Mouse (Mus musculus): Measurements from ENCODE around the gene Mapkap1. TPM values are rescaled to one million over a fixed set of nuclear protein-coding genes. Genes with fewer than 3 reads are reported as not detected.

The Mapkap1 gene
- total and polyA plus RNA-seq, 3 experiments, result 39.4 to 45.8 (median 40.7) TPM

GRCm38 (mm10) chr2:34602896-34603295 is 196.3 kb downstream of the Mapkap1 start:
- H3K4me2 ChIP-seq (ENCODE audit: insufficient read depth, low read depth, poor library complexity, severe bottlenecking), result no peak overlapping the region
- peaks cover 0 to 37% of the 10 kb centered on the region in 2 experiments for H3K36me3 ChIP-seq (replicated peaks in 1 of 2; ENCODE audit: control insufficient read depth in 1 of 2, insufficient read depth in 1 of 2, low read length in 1 of 2)
- TF ChIP-seq IRF4 (IDR thresholded peaks at IDR 0.05; ENCODE audit: low read depth, low read length), result no peak
- no peak overlapping the region for H3K27ac ChIP-seq (ENCODE audit: insufficient read depth, low read depth)
- H3K27me3 ChIP-seq (replicated peaks), result no peaks in the 10 kb centered on the region
- dilution Hi-C loops (cut with MboI; ENCODE audit: extremely low pct_ligation_motif_present, extremely low pct_unique_long_range_greater_than_20kb, low sequenced_read_pairs) (no loop called here), in situ Hi-C loops (cut with MboI; ENCODE audit: low pct_ligation_motif_present, low pct_unique_long_range_greater_than_20kb, low sequenced_read_pairs) (no loop called here)
- H3K4me3 ChIP-seq (replicated peaks in 1 of 3; ENCODE audit: low read depth in 2 of 3, low read length in 2 of 3, poor library complexity in 1 of 3), result no peak overlapping the region
- H3K79me2 ChIP-seq (replicated peaks; ENCODE audit: control insufficient read depth, extremely low read depth, insufficient read depth, poor library complexity, severe bottlenecking), result no peaks in the 10 kb centered on the region
- peaks cover 0 to 11% of the 10 kb centered on the region in 2 experiments; a peak in 2 of 4 replicates for H3K4me1 ChIP-seq (ENCODE audit: control insufficient read depth in 1 of 2, insufficient read depth in 2 of 2)
- H3K9me3 ChIP-seq (replicated peaks; ENCODE audit: low read length), result peaks cover 7% of the 10 kb centered on the region
- H3K9ac ChIP-seq (ENCODE audit: insufficient read depth, low read depth), result no peak overlapping the region
- DNase-seq (ENCODE audit: extremely low read depth), result no peak

DNA sequence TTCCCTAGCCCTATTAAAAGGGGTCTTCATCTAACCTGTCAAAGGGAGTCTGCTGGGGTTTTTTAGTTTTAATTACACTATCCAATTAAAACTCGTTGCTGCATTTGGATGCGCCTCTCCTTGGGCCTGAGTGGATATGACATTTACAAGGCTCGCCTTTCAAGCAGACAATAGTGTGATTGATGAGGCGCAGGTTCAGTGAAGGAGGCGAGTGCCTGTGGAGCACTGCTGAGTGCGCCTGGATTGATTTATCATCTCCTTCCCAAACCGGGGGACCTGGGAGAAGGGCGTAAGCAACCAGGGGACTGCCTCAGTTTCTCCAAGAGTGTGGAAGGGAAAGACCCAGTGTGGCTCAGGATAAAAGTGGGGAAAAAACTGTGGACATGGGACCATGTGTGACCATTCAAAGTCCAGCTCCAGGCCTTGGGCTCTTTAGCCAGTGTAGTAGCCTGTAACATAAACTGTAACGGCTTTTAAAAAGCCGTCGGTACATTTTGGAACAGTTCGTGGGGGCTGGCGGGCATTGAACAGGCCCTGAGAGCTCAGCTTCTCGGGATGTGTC is 197.2 kb downstream of the Mapkap1 start:
- in situ Hi-C loops (cut with MboI; ENCODE audit: low pct_ligation_motif_present, low pct_unique_long_range_greater_than_20kb, low sequenced_read_pairs), result no loop called here
- no peak for DNase-seq (ENCODE audit: extremely low read depth)
- dilution Hi-C loops (cut with MboI; ENCODE audit: extremely low pct_ligation_motif_present, extremely low pct_unique_long_range_greater_than_20kb, low sequenced_read_pairs), result no loop called here

DNA sequence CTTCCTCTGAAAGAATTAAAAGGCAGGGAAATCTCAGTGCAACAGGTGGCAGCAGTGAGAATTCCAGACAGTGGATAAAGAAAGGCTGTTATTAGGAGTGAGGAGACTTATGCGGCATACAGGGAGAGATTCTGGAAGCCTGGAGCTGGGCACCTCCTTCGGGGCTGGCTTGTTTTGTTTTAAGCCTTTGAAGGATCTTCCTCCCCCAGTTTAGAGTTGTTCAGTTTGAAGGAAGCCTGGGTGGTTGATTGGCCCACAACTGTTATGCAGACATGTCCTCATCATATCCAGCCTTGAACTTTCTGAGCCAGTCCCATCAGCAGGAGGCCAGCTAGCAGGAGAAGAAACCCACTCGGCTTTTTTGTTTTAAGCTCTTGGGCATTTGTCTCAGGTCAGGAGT is 198.5 kb downstream of the Mapkap1 start:
- Histone ChIP-seq H3K4me3 (replicated peaks in 1 of 3; ENCODE audit: low read depth in 2 of 3, low read length in 2 of 3, poor library complexity in 1 of 3) (no peak overlapping the region), H3K4me2 (ENCODE audit: insufficient read depth, low read depth, poor library complexity, severe bottlenecking) (no peak overlapping the region), H3K27me3 (replicated peaks) (no peaks in the 10 kb centered on the region), H3K36me3 (replicated peaks in 1 of 2; ENCODE audit: control insufficient read depth in 1 of 2, insufficient read depth in 1 of 2, low read length in 1 of 2) (peaks cover 0 to 29% of the 10 kb centered on the region in 2 experiments), H3K79me2 (replicated peaks; ENCODE audit: control insufficient read depth, extremely low read depth, insufficient read depth, poor library complexity, severe bottlenecking) (no peaks in the 10 kb centered on the region), H3K4me1 (ENCODE audit: control insufficient read depth in 1 of 2, insufficient read depth in 2 of 2) (peaks cover 0 to 5% of the 10 kb centered on the region in 2 experiments; a peak in 1 of 4 replicates), H3K9me3 (replicated peaks; ENCODE audit: low read length) (peaks cover 7% of the 10 kb centered on the region), H3K9ac (ENCODE audit: insufficient read depth, low read depth) (no peak overlapping the region), H3K27ac (ENCODE audit: insufficient read depth, low read depth) (no peak overlapping the region)
- in situ Hi-C loops (cut with MboI; ENCODE audit: low pct_ligation_motif_present, low pct_unique_long_range_greater_than_20kb, low sequenced_read_pairs) (no loop called here), dilution Hi-C loops (cut with MboI; ENCODE audit: extremely low pct_ligation_motif_present, extremely low pct_unique_long_range_greater_than_20kb, low sequenced_read_pairs) (no loop called here)
- TF ChIP-seq KAT2A (IDR thresholded peaks at IDR 0.05; ENCODE audit: insufficient replicate concordance, low read length) (no peak), CHD1 (IDR thresholded peaks at IDR 0.05; ENCODE audit: low read depth, low read length) (no peak), JUN (IDR thresholded peaks at IDR 0.05; ENCODE audit: insufficient read depth, low read depth, low read length) (no peak), ETS1 (conservative IDR thresholded peaks at IDR 0.05; ENCODE audit: low read depth, low read length) (no peak), SMC3 (IDR thresholded peaks at IDR 0.05; ENCODE audit: low read depth, low read length) (no peak), ZNF384 (IDR thresholded peaks at IDR 0.05; ENCODE audit: low read depth, low read length) (no peak), MXI1 (IDR thresholded peaks at IDR 0.05; ENCODE audit: low read depth, low read length) (no peak), USF1 (IDR thresholded peaks at IDR 0.05; ENCODE audit: low read depth, low read length) (no peak), EP300 (IDR thresholded peaks at IDR 0.05; ENCODE audit: low read length) (no peak), ELF1 (IDR thresholded peaks at IDR 0.05; ENCODE audit: low read depth, low read length) (no peak), PAX5 (IDR thresholded peaks at IDR 0.05; ENCODE audit: low read length) (no peak)
- DNase-seq (ENCODE audit: extremely low read depth), result no peak

More for the DNA sequence above, 197.2 kb downstream of the Mapkap1 start:
- Histone ChIP-seq H3K9ac (ENCODE audit: insufficient read depth, low read depth) (no peak overlapping the region), H3K9me3 (replicated peaks; ENCODE audit: low read length) (peaks cover 7% of the 10 kb centered on the region), H3K79me2 (replicated peaks; ENCODE audit: control insufficient read depth, extremely low read depth, insufficient read depth, poor library complexity, severe bottlenecking) (no peaks in the 10 kb centered on the region), H3K36me3 (replicated peaks in 1 of 2; ENCODE audit: control insufficient read depth in 1 of 2, insufficient read depth in 1 of 2, low read length in 1 of 2) (peaks cover 0 to 34% of the 10 kb centered on the region in 2 experiments), H3K27me3 (replicated peaks) (no peaks in the 10 kb centered on the region), H3K4me1 (ENCODE audit: control insufficient read depth in 1 of 2, insufficient read depth in 2 of 2) (peaks cover 0 to 11% of the 10 kb centered on the region in 2 experiments; a peak in 2 of 4 replicates), H3K4me3 (replicated peaks in 1 of 3; ENCODE audit: low read depth in 2 of 3, low read length in 2 of 3, poor library complexity in 1 of 3) (no peak overlapping the region), H3K4me2 (ENCODE audit: insufficient read depth, low read depth, poor library complexity, severe bottlenecking) (no peak overlapping the region), H3K27ac (ENCODE audit: insufficient read depth, low read depth) (no peak overlapping the region)
- no peak for TF ChIP-seq UBTF (IDR thresholded peaks at IDR 0.05; ENCODE audit: low read depth, low read length)
- TF ChIP-seq MAZ (IDR thresholded peaks at IDR 0.05; ENCODE audit: low read depth, low read length), result no peak
- no peak for TF ChIP-seq ZMIZ1 (IDR thresholded peaks at IDR 0.05; ENCODE audit: low read depth, low read length)
- no peak for TF ChIP-seq SMC3 (IDR thresholded peaks at IDR 0.05; ENCODE audit: low read depth, low read length)
- no peak for TF ChIP-seq JUND (conservative IDR thresholded peaks at IDR 0.05; ENCODE audit: low read depth, low read length)
- no peak for TF ChIP-seq ETS1 (conservative IDR thresholded peaks at IDR 0.05; ENCODE audit: low read depth, low read length)
- no peak for TF ChIP-seq JUN (IDR thresholded peaks at IDR 0.05; ENCODE audit: insufficient read depth, low read depth, low read length)
- TF ChIP-seq NELFE (IDR thresholded peaks at IDR 0.05; ENCODE audit: low read depth, low read length), result no peak
- TF ChIP-seq MEF2A (IDR thresholded peaks at IDR 0.05; ENCODE audit: borderline replicate concordance, low read depth, low read length), result no peak
- no peak for TF ChIP-seq CTCF (conservative IDR thresholded peaks at IDR 0.05 in 1 of 2, IDR thresholded peaks at IDR 0.05 in 1 of 2; ENCODE audit: low read depth in 2 of 2, low read length in 2 of 2)
- no peak for TF ChIP-seq GABPA (IDR thresholded peaks at IDR 0.05; ENCODE audit: insufficient replicate concordance, low read depth, low read length)
- TF ChIP-seq HCFC1 (IDR thresholded peaks at IDR 0.05; ENCODE audit: low read depth, low read length), result no peak
- no peak for TF ChIP-seq E2F4 (IDR thresholded peaks at IDR 0.05; ENCODE audit: insufficient replicate concordance, low read depth, low read length)
- no peak for TF ChIP-seq MAFK (IDR thresholded peaks at IDR 0.05; ENCODE audit: insufficient replicate concordance, low read length)

Data from CH12.LX (cell line).